Mouse (Mus musculus) midbrain, embryonic 13.5 days (tissue): ENCODE data around the gene Slc44a4. TPM values are rescaled to one million over a fixed set of nuclear protein-coding genes. Genes with fewer than 3 reads are reported as not detected.

Experiments
- ATAC-seq: fragments of 200-750 bp; cut with Nextera tagmentation; 2 replicates; pipeline ENCODE4 v1.8.0; 2017; ENCODE audit warnings: mild to moderate bottlenecking, moderate TSS enrichment, moderate library complexity
- H3K27ac ChIP-seq: fragments of 300-500 bp; sonication (generic); 2 replicates; pipeline ENCODE4 v1.5.1; 2015; ENCODE audit warnings: inconsistent platforms, mild to moderate bottlenecking, moderate library complexity
- H3K27me3 ChIP-seq: fragments of 300-500 bp; sonication (generic); 2 replicates; pipeline ENCODE4 v1.6.1; 2015; ENCODE audit warnings: mild to moderate bottlenecking, inconsistent platforms
- H3K36me3 ChIP-seq: fragments of 300-500 bp; sonication (generic); 2 replicates; pipeline ENCODE4 v1.6.1; 2015; ENCODE audit warnings: mild to moderate bottlenecking, inconsistent platforms
- H3K4me1 ChIP-seq: fragments of 300-500 bp; sonication (generic); replicated peaks from 2 replicates; pipeline ENCODE4 v1.6.1; 2015; ENCODE audit warnings: inconsistent platforms
- H3K4me2 ChIP-seq: fragments of 300-500 bp; sonication (generic); replicated peaks from 2 replicates; pipeline ENCODE4 v1.6.1; 2015; ENCODE audit warnings: moderate library complexity, mild to moderate bottlenecking, inconsistent platforms
- H3K4me3 ChIP-seq: fragments of 300-500 bp; sonication (generic); replicated peaks from 2 replicates; pipeline ENCODE4 v1.5.1; 2015; ENCODE audit warnings: mild to moderate bottlenecking, inconsistent platforms
- H3K9ac ChIP-seq: fragments of 300-500 bp; sonication (generic); replicated peaks from 2 replicates; pipeline ENCODE4 v1.6.1; 2015; ENCODE audit warnings: mild to moderate bottlenecking, inconsistent platforms
- H3K9me3 ChIP-seq: fragments of 300-500 bp; sonication (generic); 2 replicates; pipeline ENCODE4 v1.6.1; 2016; ENCODE audit warnings: mild to moderate bottlenecking, inconsistent platforms
- WGBS: fragments of 180-500 bp; shearing (Covaris S2); methylation state at CpG from one replicate; pipeline ENCODE4 v1.1.7; 2015; 5-methylcytosine and 5-hydroxymethylcytosine counted together
- polyA plus RNA-seq: library from polyadenylated mRNA; unstranded; fragments of >200 nt; fragmentation: Nextera tagmentation; extraction: Ambion mirVana; gene quantifications from 2 replicates; pipeline ENCODE4 v1.2.1, GENCODE M21; 2015

Gene Slc44a4
- polyA plus RNA-seq, result 0.09 TPM in 1 of 2 replicates, not detected in the other

DNA sequence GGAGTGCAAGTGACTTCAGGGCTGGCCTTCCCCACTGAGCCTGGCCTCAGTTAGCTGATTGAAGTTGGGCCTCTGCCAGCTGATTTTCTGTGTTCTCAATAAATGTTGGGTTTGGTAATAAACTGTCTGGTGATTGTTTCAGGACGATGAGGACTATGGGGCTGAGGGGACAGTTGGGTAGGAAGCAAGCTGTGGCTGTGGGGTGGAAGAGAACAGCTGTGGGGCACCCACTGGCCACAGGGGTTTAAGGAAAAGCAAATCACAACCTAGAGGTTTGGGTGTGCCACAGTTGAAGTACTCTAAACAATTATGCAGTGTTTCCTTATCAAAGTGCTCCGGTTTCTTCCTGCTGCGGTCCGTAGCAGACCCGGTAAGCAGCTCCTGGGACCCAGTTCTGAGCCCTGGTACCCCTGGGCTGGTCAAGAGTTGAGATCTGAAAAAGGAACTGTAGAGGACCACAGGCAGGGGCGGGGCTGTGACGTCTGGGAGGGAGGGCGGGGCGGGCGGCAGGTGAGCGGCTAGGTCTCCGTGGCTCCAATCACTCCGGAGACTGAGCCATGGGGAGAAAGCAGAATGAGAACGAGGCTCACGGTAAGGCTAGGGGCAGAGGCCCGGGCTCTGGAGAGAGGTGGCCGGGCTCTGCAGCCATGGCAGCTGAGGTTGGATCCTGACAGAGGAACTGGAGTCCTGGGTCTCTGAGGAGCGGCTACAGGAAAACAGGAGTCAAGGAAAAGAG lies at the start of gene Slc44a4:
Gene Slc44a4, plus strand, starts transcription at position 537 of the 736 bp plus-strand sequence.
- H3K4me3 ChIP-seq, result no peak within 1 kb of the TSS
- H3K27me3 ChIP-seq, result no peaks in the 10 kb centered on the region
- H3K4me1 ChIP-seq, result no peaks in the 10 kb centered on the region
- H3K36me3 ChIP-seq, result peaks cover 51% of the 10 kb centered on the region
- peak within 1 kb of the TSS; percentile 32; the same call in 1 of the 2 replicates for H3K9ac ChIP-seq
- H3K27ac ChIP-seq, result no peak within 1 kb of the TSS; the same call in 1 of the 2 replicates
- no peaks in the 10 kb centered on the region for H3K9me3 ChIP-seq
- ATAC-seq, result no peak
- H3K4me2 ChIP-seq, result no peak within 1 kb of the TSS
- WGBS, result 36% methylated on average over 18 of the region's 18 CpGs

DNA sequence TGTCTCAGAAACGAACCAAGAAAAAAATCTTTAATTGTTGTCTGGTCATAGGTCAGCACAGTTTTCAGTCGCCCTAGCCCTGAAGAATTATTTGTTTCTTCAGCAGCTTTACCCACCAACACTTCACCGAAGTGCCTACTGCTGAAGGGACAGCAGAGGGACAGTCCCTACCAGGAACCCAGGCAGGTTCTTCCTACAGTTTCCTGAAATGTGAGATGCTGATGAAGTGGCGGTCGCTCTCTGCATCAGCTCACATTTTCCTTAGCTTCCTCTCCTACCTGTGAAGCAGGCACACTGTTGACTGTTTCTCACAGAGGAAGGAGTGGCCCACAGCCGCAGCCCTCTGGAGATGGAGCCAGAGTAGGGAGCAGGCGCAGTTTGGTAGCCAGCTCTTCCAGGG lies 48.3 kb upstream of the Slc44a4 start:
- Histone ChIP-seq H3K9ac (no peak overlapping the region), H3K27me3 (no peaks in the 10 kb centered on the region), H3K9me3 (no peaks in the 10 kb centered on the region), H3K4me1 (no peaks in the 10 kb centered on the region), H3K4me2 (no peak overlapping the region), H3K36me3 (no peaks in the 10 kb centered on the region), H3K27ac (no peak overlapping the region), H3K4me3 (no peak overlapping the region)
- ATAC-seq, result no peak
- 64% methylated on average over 7 of the region's 7 CpGs for WGBS

DNA sequence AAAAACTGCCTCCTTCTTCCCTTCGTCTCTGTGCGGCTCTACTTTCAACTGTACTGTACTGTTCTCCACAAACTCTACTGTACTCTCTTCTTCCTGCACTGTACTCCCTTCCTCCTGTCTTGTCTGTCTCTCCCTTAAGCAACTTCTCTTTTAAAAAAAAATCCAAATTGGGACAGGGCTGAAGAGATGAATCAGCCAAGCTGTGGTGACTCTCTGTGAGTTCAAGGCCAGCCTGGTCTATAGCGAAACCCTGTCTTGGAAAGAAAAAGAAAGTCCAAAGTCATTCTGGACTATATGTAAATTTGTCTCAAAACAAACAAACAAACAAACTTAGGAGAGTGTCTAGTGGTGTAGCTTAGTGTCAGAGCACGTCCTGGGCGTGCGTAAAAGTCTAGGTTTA lies 39.9 kb upstream of the Slc44a4 start:
- Histone ChIP-seq H3K27me3 (no peaks in the 10 kb centered on the region; the same call in 1 of the 2 replicates), H3K9me3 (no peaks in the 10 kb centered on the region), H3K4me3 (no peak overlapping the region), H3K4me1 (no peaks in the 10 kb centered on the region), H3K36me3 (no peaks in the 10 kb centered on the region), H3K27ac (no peak overlapping the region), H3K9ac (no peak overlapping the region), H3K4me2 (no peak overlapping the region)
- 93% methylated on average over 6 of the region's 6 CpGs for WGBS
- no peak for ATAC-seq

DNA sequence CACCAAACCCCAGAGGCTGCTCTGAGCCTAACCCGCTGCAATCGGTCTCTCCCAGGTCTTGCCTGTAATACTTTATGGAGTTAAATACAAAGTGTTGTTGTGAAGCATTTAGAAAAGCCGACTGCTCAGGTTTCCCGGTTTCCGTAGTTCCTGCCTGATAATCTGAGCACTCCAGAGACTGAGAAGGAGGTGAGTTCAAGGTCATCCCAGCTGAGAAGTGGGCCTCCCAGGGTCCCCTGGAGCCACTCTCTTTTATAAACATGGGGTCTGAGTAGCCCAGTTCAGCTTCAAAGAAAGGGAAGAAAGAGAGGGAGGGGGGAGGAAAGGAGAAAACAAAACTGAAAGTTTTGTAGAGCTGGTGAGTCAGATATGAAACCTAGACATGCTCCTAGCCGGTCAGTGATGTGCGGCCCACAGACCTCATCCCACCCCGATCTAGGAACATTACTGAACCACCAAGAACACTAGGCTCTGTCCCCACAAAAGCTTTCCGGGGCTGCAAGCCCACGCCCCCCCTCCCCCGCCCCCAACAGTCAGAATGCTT lies 34.9 kb upstream of the Slc44a4 start, which contains the start of gene Zbtb12:
Gene Zbtb12, plus strand, starts transcription at position 148 of the 544 bp plus-strand sequence.
- H3K9ac ChIP-seq, result no peak within 1 kb of the TSS
- H3K27me3 ChIP-seq, result peaks cover 12% of the 10 kb centered on the region
- no peak within 1 kb of the TSS for H3K4me3 ChIP-seq
- H3K4me2 ChIP-seq, result no peak within 1 kb of the TSS
- no peaks in the 10 kb centered on the region for H3K36me3 ChIP-seq
- no peak for ATAC-seq
- no peaks in the 10 kb centered on the region for H3K9me3 ChIP-seq
- no peaks in the 10 kb centered on the region for H3K4me1 ChIP-seq
- WGBS, result 73% methylated on average over 11 of the region's 11 CpGs
- H3K27ac ChIP-seq, result no peak within 1 kb of the TSS

DNA sequence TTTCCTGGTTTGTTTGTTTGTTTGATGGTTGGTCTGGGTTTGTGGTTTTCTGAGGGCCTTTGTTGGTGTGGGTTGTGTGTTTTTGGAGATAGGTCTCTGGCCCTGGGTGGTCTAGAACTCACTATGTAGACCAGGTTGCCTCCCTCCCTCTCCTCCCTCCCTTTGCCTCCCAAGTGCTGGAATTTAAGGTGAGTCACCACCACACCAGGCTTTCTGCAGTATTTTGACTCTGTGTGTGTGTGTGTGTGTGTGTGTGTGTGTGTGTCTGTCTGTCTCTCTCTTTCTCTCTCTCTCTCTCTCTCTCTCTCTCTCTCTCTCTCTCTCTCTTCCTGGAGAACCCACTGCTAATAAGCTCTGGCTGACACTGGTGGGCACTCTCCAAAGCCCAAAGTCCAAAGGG lies 33.1 kb upstream of the Slc44a4 start:
- Histone ChIP-seq H3K27me3 (peaks cover 12% of the 10 kb centered on the region), H3K9ac (no peak overlapping the region), H3K4me2 (no peak overlapping the region), H3K4me3 (no peak overlapping the region), H3K9me3 (no peaks in the 10 kb centered on the region), H3K36me3 (no peaks in the 10 kb centered on the region), H3K4me1 (no peaks in the 10 kb centered on the region), H3K27ac (no peak overlapping the region)
- no peak for ATAC-seq

DNA sequence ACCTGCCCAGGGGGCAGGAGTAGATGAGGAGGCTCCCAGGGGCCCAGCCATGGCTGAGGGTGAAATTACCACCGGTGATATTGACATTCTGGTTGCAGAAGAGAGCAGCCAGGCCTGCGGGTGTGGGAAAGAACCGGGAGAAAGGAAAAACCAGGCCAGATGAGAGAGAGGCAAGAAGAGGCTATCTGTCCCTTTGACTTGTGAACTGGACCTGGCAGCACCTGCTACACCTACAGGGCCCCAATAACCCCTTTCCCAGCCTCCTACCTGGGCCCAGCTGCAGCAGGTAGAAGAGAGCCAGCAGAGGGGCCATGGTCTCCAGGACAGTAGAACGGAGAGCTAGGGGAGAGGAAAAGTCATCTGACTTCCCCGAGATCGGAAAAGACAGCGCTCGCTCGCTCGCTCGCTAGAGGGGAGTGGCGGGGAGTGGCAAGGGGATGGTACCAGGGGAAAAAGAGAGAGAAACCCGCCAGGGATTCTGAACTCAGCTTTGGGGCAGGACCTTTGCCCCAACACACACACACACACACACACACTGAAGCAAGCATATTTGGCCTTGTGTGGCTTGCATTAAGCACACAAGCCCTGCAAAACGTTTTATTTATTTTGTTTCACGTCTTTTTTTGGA lies 32.5 kb upstream of the Slc44a4 start, which contains the start of gene Gm20547:
Gene Gm20547, minus strand, starts transcription at position 360 of the 628 bp plus-strand sequence.
- Histone ChIP-seq H3K9me3 (no peaks in the 10 kb centered on the region), H3K27me3 (peaks cover 12% of the 10 kb centered on the region), H3K27ac (no peak within 1 kb of the TSS), H3K4me2 (no peak within 1 kb of the TSS), H3K4me3 (no peak within 1 kb of the TSS), H3K4me1 (no peaks in the 10 kb centered on the region), H3K9ac (no peak within 1 kb of the TSS), H3K36me3 (no peaks in the 10 kb centered on the region)
- ATAC-seq, result no peak
- 10% methylated on average over 15 of the region's 15 CpGs for WGBS

DNA sequence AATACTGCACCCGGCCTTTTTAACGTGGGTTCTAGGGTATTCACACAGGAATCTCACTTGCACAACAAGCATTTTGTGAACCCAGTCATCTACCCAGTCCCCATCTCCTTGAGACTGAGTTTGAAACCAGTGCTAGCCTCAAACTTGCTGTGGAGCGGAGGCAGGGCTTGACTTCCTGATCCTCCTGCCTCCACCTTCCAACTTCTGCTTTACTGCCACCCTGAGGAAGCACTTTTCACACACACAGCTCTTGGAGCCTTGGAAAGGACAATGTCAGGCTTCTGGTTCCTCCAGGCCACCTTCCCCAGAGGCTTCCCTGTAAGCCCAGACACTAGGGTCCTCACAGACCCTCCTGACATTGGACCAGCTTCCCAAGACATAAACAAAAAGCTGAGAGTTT lies 30.9 kb upstream of the Slc44a4 start:
- no peak overlapping the region for H3K27ac ChIP-seq
- H3K36me3 ChIP-seq, result no peaks in the 10 kb centered on the region
- no peaks in the 10 kb centered on the region for H3K9me3 ChIP-seq
- no peaks in the 10 kb centered on the region for H3K4me1 ChIP-seq
- H3K4me2 ChIP-seq, result no peak overlapping the region
- H3K9ac ChIP-seq, result no peak overlapping the region
- no peak overlapping the region for H3K4me3 ChIP-seq
- 60% methylated on average over 3 of the region's 3 CpGs for WGBS
- peaks cover 12% of the 10 kb centered on the region for H3K27me3 ChIP-seq
- ATAC-seq, result no peak

DNA sequence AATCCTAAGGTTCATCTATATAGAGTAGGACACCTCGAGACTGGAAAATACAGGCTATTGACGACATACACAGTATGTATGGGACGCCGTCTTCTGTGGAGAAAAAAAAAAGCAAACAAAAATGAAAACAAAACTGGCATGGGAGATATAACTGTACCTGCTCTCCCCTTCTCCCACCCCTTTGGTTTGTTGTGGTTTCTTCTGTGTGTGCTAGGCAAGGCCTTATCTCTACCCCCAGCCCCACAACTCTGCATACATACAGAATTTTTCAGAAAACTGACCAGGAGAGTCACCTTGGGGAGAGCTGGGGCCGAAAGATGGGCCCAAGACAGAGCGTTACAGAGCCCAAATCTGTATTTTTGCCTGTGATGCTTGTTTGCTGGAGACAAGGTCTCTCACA lies 29.6 kb upstream of the Slc44a4 start:
- H3K4me3 ChIP-seq, result no peak overlapping the region
- no peaks in the 10 kb centered on the region for H3K36me3 ChIP-seq
- no peak overlapping the region for H3K27ac ChIP-seq
- H3K9me3 ChIP-seq, result no peaks in the 10 kb centered on the region
- WGBS, result 87% methylated on average over 6 of the region's 6 CpGs
- H3K4me2 ChIP-seq, result no peak overlapping the region
- no peak overlapping the region for H3K9ac ChIP-seq
- no peak for ATAC-seq
- H3K4me1 ChIP-seq, result no peaks in the 10 kb centered on the region
- peaks cover 12% of the 10 kb centered on the region for H3K27me3 ChIP-seq

DNA sequence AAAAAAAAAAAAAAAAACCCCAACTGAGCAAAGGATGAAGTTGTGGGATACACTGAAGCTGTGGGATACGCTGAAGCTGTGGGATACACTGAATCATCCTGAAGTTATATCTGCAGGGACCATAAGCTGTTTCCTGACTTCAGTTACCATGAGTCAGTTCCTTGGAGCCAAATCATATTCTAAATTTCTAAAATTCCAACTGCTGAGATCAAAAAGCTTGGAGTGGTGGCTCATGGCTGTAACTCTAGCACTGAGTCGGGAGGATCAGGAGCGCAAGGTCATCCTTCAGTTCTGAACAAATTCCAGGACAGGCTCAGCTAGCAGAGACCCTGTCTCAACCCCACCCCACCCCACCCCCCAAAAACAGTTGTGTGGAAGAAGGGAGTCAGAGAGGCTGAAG lies 28.7 kb upstream of the Slc44a4 start:
- 89% methylated on average over 3 of the region's 3 CpGs for WGBS
- Histone ChIP-seq H3K4me1 (no peaks in the 10 kb centered on the region), H3K27ac (no peak overlapping the region), H3K36me3 (no peaks in the 10 kb centered on the region), H3K9me3 (no peaks in the 10 kb centered on the region), H3K27me3 (peaks cover 12% of the 10 kb centered on the region), H3K4me3 (no peak overlapping the region), H3K9ac (no peak overlapping the region), H3K4me2 (no peak overlapping the region)
- no peak for ATAC-seq

DNA sequence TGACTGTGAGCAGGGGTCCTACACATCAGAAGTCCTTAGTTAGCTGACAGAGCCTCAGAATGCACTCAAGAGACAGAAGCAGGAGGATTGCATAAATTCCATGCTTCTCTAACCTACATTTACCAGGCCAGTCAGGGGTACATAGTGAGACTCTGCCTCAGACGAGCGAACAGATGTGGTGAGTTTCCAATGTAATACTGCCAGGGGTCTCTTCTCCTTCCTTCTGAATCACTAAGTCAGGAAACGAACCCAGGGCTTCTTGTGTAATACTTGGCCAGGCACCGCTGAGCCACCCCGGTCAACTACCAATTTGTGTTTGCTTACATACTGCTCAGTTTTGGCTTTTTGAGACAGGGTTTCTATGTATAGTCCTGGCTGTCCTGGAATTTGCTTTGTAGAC lies 26.3 kb upstream of the Slc44a4 start:
- Histone ChIP-seq H3K27ac (no peak overlapping the region), H3K9ac (no peak overlapping the region), H3K9me3 (no peaks in the 10 kb centered on the region), H3K4me3 (no peak overlapping the region), H3K36me3 (no peaks in the 10 kb centered on the region), H3K27me3 (no peaks in the 10 kb centered on the region), H3K4me2 (no peak overlapping the region), H3K4me1 (no peaks in the 10 kb centered on the region)
- 94% methylated on average over 5 of the region's 5 CpGs for WGBS
- ATAC-seq, result no peak

DNA sequence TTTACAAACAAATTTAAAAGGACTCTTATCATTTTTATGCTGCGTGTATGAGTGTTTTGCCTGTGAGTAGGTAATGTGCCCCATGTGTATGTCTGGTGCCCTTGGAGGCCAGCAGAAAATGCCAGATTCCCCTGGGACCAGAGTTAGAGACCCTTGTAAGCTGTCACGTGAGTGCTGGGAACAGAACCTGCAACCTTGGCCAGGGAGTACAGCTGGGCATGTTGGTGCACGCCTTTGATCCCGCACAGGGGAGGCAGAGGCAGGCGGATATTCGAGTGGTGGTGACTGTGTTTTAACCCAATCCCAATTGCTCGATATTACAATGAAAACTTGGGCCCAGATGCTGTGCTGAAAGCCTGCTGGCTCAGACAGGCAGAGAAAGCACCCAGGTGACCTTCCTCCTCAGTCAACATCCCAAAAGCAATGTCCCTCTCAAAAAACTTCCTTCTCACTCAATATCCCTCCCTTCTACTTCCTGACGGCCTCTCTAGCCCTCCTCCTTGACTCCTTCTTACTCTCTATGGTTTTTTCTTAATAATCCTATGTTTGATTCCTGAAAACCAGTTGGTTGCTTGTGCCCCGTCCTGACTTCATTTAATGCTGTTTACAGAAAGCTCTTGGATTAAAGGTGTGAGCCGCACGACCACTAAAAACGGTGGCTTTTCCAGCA lies 24.1 kb upstream of the Slc44a4 start:
- 87% methylated on average over 12 of the region's 12 CpGs for WGBS
- Histone ChIP-seq H3K4me1 (peaks cover 9% of the 10 kb centered on the region), H3K36me3 (no peaks in the 10 kb centered on the region), H3K9me3 (no peaks in the 10 kb centered on the region), H3K4me2 (no peak overlapping the region), H3K4me3 (no peak overlapping the region), H3K27ac (no peak overlapping the region), H3K9ac (no peak overlapping the region), H3K27me3 (no peaks in the 10 kb centered on the region)
- ATAC-seq, result no peak

DNA sequence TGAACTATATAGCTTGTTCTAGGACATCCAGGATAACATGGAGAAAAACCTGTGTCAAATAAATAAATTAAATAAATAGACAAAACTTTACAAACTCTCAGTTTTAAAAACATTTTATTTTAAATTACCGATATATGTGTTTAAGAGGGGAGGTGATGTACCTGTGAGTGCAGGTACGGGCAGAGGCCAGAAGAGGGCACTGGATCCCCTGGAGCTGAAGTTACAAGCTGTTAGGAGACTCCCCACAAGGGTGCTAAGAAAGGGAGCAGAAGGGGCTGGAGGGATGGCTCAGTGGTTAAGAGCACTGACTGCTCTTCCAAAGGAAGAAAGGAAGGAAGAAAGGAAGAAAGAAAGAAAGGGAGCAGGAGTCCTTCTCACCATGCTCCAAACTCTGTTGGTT lies 22.9 kb upstream of the Slc44a4 start:
- H3K36me3 ChIP-seq, result peaks cover 8% of the 10 kb centered on the region
- WGBS, result 95% methylated on average over 2 of the region's 2 CpGs
- H3K4me1 ChIP-seq, result peaks cover 21% of the 10 kb centered on the region
- H3K9ac ChIP-seq, result no peak overlapping the region
- H3K9me3 ChIP-seq, result no peaks in the 10 kb centered on the region
- no peak for ATAC-seq
- no peaks in the 10 kb centered on the region for H3K27me3 ChIP-seq
- no peak overlapping the region for H3K4me2 ChIP-seq
- H3K4me3 ChIP-seq, result no peak overlapping the region
- no peak overlapping the region for H3K27ac ChIP-seq
